Mouse (Mus musculus): ENCODE results near the gene Tmem131l.

Gene Tmem131l

DNA sequence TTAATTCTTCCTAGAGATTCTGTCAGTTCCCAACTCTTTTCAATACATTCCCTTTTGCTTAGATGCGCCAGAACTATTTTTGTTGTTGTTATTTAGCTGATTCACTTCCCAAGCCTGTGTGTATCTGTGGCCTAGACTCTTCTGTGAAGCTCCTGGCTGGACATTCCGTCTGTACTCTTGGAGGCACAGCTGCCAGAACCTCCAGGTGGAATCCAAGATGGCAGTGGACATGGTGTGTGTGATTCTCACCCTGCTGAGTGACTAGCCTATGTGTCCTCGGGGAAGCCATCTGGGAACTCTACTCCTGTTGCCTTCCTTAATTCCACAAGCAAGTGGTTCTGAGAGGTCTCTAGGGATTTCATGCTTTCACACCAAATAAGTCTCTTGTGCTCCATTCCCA lies 63.8 kb downstream of the Tmem131l start:
- no peak for DNase-seq

DNA sequence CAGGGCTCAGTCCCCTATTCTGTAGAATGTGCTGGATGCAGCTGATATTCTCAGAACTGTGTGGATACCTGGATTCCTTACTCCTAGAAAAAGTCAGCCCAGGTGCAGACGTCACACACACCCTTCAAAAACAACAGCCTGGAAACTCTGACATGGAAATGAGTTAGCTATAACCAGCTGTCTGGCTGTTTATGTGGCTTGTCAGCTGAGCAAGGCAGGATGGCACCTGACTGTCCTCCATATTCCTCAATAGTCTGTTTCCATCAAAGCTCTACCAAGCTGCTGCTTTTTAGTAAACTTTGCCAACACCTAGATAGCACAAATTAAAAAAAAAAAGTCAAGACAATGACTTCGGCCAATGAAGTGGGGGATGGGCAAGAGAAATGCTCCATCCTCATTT lies 66.6 kb downstream of the Tmem131l start:
- DNase-seq = no peak

DNA sequence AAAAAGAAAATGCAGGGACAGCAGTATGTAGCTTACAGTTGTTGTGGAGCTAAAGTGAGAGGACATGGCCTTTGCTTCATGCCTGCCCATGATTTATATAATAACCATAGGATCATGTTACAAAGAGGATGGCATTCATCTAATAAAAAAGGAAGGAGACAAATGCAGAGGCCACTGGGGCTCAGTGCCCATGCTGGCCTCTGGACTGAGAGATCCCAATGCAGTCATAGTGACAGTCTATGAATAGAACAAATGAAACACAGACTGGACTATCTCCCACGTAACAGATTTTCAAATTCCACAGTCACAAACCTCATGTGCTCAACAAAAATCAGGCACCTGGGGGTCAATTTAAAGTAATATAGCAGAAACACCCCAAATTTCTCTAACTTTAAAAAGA lies 69.3 kb downstream of the Tmem131l start:
- DNase-seq = no peak

DNA sequence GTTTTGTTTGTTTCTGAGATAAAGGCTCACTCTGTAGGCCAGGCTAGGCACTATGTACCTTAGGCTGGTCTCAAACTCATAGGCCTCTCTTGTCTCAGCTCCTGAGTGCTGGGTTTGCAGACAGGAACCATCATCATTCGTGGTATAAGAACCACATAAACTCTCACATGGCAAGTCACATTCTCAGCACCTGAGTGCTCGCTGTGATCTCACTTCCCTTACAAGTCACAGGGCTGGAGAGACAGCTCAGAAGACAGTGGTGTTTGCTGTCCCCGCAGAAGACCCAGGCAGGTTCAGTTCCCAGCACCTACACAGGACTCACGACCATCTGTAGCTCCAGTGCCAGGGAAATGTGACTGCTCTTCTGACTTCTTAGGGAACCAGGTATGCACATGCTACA lies 70.9 kb downstream of the Tmem131l start:
- DNase-seq = no peak

DNA sequence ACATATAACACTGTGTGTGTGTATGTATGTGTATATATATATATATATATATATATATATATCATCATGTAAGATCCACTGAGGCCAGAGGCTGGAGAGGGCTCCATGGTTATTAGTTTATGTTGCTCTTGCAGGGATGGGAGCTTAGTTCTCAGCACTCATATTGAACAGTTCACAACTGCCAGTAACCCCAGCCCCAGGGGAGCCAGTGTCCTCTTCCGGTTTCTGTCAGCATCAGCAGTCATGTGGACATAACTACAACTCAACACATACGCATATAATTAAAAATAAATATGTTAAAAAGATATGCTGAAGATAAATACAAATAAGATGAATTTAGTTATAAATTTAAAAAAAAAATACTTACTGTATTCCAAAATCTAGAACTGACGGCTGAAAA lies 72.2 kb downstream of the Tmem131l start:
- no peak for DNase-seq

DNA sequence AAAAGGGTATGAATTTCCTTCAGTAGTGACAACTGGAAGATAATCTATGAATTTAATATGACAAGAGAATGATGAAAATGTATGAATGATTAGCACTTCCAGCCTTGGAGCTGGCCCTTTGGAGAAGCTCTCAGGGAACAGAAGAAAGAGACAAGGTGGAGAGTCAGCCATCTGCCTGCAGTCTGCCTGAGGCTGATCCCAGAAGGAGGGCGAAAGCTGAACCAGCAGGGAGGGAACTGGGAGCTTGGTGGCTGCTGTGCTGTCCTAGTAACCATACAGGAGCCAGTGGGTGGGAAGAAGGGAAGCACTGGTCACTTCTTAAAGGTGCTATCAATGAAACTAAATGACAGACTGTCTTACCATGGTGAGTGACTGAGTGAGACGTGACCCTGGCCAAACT lies 74.6 kb downstream of the Tmem131l start:
- no peak for DNase-seq

DNA sequence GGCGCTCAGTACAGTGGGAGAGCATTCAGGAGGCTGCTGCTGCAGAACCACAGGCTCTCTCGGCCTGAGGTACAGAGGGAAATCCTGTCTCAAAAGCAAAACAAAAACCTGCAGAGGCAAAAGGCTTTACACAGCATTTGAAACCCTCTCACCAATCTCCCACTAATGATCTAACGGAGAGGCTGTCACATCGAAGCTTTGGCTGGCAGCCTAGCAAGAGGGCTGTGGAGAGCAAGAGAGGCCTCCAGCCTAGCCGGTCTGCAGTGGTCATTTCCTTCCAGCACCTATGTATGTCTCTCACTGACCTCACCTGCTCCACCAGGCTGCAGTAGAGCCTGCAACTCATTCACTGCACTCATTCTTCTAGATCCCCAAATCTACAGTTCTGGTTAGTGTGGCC lies 76.3 kb downstream of the Tmem131l start:
- DNase-seq = no peak

DNA sequence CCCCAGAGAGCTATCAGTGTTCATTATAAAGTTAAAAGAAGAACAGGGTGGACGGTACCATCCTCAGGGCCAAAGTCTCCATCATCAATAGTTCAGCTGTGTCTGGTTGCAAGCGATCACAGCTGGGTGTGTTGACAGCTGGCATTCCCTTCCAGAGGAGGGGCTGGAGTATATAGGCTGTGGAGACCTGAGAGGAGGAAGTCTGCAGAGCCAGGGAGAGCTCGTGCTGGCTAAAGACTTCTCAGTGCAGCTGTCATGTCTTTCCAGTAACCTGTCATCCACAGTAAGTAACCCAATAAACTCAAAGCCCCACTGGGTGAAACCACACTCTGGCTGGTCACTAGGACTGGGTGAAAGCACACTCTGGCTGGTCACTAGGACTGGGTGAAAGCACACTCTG lies 77.4 kb downstream of the Tmem131l start:
- no peak for DNase-seq

DNA sequence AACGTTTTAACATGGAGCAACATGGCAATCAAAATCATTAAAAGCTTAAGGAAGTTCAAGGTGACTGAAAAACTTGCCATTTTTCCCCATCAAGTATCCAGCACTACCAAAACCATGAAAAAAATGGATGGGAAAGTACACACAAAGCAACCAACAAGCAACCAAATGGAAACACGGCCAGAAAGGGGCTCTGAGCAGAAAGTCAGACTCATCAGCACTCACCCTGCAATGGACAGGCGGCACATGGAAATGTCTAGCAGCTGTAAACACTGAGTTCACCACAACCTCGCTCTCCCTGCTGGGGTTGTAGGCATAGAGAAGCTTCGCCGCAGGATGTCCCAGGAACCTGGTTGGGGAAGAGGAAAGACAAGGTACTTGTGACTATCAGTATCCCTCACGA lies 77.9 kb downstream of the Tmem131l start:
- no peak for DNase-seq

DNA sequence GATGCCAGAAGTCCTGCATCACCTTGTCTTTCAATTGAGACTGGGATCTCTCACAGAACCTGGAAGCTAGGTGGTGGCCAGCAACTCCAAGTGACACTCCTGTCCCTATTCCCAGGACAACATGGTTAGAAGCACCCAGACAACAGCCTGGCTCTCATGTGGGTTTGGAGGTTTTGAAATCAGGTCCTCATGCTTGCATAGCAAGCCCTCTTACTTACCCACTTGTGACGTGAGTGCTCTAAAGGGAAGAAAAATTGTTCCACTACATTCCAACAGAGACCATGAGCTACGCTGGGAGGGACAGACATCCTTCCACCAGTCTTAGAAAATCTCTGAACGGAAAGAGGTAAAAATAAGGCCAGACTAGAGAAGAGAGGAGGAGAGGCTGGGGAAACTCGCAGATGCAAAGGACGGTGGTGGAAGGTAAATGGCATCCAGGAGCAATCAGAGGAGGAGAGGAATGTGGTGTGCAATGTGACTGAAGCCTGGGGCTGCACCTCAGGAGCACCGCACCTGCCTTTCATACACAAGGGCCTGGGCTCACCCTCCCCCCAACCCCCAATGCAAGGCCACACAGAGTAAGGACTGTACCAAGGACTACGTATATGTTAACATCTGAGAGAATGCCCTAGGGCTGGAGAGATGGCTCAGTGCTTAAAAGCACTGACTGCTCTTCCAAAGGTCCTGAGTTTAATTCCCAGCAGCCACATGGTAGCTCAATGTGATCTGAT lies 80.9 kb downstream of the Tmem131l start:
- no peak for DNase-seq

DNA sequence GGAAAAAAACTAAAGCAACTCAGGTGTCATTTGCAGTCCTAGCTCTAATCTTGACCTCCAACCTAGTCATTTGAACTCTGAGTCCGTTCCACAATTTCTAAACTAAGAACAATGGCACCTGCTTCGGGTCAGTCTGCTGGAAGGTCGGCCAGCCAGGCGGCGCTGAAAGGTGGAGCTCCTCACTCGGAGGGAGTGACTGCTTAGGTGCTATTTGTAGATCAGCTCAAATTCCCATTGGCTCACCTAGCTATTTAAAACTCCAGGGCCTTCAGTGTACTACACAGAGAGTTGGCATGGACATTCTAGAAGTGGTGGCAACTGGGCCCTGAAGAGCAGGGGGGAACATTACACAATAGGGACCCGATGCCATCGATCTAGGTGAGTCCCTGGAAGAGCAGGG lies 86.1 kb downstream of the Tmem131l start:
- DNase-seq = no peak

DNA sequence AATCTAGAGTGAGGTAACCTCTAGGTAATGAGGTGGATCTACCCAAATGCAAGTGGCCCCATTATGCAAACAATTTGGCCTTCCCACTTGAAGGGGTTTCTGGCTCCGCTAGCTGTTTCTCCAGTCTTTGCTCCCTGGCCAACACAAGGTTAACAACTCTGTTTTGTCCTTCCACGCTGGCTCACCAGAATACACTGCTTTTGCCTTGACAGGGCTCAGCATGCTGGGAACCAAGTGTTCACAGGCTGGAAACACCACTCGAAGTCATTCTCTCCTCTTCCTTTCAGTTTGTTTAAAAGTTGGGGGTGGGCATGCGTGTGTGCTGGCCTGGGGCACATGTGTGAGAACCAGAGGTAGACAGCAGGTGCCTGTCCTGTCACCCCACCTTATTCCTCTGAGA lies 91.2 kb downstream of the Tmem131l start:
- no peak for DNase-seq

DNA sequence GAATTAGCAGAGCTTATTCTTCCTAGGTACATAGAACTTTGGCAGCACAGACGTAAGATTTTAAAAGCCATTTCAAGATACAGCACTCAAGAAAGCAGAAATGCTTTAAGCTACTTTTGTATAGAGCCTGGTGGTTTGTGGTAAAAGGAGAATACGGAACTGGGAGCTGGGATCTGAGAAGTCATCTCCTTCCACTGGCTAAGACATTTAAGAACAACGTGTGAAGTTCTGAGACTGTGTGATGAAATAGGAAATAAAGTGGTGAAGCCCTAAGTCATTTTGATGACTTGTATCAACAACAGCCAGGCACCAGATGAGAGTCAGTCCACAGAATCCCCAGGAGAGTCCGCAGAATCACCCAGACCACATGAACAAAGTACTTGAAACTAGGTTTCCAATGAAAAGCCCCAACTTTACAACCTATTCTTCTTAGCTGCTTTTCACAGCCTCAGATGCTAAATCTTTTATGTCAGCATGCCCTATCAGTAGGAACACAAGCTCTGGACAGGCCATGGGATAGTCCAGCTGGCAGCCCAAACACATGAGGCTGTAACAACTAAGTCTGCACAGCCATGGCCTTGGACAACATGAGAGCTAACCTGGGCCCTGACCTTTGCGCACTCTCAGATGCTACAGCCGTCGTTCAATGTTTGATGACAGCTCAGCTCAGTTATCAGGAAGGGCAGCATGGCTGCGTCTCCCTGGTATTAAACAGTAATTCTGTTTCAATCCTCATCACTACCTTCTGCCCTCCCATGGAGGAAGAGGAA lies 92.3 kb downstream of the Tmem131l start:
- no peak for DNase-seq

DNA sequence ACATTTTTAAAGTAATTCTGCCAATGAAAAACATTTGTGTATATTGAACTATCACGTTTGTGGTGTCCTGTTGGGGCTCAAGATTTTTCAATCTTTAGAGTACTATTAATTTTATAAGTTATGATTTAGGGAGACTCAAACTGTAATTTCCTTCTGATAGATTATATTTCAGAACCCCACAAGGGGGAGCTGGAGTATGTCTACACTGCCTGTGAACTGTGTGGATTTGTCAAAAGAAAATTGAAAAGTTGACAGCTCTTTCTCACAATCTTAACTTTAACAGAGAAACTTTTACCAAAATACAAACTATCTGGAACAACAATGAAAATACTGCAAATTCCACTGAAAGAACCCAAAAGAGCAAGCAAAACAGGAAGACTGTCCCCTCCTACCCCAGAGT lies 93.1 kb downstream of the Tmem131l start:
- DNase-seq = peak; percentile 13

DNA sequence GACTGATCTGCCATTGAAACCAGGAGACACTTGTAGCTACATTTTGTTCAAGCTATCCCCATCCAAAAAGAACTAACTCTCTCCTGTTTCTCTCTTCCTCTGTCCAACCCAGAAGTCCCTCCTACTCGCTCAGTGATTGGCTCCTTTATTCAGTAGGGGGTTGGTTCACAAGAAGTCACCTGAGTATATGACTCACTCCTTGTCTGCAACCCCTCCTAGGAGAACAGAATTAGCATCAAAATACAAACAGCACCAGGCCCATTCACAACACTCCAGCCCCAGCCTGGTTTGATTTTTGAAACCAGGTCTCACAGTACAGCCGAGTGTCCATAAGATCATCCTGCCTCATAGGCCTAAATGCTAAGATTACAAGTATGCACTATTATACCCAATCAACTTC lies 96.3 kb downstream of the Tmem131l start:
- DNase-seq = no peak

DNA sequence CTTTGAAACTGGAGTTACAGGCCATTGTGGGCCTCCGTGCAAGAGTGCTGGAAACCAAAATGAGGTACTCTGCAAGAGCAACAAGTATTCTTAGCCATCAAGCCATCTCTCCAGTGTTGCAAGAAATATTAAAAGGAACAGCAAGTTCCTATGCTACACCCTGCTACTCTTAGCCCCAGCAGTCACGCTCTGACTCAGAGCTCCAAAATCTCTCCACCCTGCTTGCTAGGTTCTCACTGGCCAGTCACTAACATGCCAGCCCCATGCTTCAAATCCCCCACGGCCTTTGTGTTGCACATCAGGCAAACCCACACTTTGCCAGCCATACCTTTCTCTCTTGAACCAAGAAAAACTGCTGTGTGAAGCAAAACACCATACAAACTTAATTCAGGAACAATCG lies 96.8 kb downstream of the Tmem131l start:
- DNase-seq = no peak

DNA sequence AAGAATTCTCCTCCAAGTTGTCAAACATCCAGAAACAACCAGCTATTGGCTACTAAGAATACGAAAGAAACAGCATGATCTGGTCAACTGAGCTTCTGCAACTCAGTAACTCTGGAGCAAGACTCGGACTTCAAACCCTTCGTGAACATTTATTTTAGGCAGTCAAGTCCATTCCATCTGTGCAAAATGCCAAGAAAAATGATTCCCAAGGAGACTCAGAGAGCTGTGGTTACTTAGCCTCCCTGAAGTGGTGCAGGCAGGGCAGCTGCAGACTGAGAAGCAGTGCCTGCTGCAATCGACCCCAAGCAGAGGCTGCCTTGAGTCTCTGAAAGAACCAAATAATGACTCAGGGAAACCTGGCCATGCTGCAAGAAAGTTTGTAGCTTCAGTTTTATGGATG lies 98.1 kb downstream of the Tmem131l start:
- no peak for DNase-seq

DNA sequence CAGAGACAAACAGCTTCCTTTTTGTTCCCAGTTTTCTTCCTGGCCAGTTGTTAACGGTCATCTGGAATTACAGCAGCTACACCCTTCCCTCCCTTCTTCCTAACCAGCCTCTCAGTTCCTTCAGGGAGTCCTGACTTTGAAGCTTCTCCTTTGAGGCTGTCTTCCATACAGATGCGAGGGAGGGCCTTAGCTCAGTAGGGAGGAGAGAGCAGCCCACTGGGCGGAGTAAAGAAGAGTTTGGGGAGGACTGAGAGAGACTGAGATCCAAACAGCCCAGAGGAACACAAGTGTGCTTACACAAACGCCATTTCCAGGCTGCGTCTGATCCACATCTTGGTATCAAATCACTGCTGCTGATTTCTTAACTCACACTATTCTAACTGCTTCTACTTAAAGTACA lies 101.1 kb downstream of the Tmem131l start:
- DNase-seq = peak; percentile 6

DNA sequence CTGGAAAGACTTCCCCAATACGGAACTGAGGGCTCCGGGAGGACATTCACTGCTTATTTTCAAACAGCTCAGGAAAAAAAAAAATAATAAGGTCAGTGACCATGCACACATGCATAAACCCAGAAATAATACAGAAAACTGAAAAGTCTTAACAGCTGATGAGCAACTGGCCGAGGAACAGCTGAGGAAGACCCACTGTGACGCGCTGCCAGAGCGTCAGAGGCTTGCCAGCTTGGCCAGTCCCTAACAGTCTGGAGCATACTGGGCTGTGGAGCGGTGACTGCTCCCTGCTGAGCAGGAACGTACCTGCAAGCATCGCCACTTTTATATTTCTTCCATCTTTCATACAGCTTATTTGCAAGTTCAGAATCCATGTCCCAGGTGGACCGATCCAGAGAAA lies 105.5 kb downstream of the Tmem131l start:
- no peak for DNase-seq

DNA sequence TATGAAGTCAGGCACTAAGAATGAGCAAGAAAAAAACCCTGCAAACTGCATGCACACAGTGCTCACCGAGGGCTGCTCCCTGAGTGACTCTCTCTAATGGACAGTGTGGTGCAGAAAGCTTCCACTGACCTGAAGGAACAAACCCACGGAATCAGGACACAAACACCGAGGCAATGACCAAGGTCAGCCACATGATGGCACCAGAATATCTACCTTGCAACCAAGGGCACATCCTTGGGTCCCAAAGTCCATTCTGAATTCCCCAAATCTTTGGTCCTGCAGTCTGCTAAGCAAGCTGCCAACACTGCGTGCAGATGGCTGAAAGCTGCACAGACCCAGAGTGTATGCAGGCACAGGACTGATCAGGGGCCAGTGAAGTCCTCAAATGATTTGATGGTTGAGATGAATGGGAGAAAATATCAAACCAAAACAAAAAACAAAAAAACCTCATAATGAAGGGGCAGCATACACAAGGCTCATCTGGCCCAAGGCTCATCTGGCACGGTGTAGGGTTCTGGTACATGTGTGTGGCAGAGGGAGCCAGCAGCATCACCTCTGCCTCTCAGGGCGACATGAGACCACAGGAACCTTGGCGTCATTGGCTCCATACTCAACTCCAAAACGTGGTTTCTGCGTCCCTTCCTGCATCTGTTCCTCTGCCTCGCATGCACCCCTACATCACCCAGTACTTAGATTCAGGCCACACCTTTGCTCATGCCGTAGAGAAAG lies 124.0 kb downstream of the Tmem131l start:
- peak; percentile 60 for DNase-seq

DNA sequence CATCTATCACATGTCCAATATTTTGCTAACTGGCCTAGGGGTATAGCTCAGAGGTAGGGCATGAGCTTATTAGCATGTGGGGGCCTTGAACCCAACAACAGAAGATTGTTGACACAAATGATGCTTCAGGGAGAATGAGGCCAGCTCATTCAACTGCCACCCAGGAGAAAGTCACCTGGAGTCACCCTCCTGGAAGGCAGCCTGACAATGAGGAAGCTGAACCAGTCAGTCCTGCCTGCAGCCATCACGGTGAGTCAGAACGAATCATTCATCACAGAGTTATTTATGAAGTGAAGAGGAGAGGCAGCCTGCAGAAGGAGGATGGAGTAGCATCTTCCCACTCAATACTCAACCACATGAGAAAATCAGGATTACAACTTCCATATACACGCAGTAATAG lies 124.9 kb downstream of the Tmem131l start:
- DNase-seq = no peak

DNA sequence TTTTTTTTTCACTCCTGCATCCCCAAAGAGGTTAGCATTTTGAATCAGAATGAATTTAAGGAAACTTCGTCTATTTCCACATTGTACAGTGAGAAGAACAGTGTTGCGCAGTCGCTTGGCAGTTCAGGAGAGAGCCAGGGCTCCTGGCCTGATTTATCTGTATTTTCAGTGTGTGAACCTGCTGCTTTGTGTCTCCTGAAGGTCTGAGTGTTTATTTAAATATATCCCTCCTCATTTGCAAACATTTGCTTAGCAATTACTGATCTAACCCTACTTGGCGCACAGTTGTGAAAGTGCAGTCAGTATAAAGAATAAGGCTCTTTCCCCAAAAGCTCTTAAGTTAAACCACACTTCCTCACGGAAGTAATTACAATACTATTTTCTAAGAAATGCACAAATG lies 129.3 kb downstream of the Tmem131l start:
- DNase-seq = no peak

DNA sequence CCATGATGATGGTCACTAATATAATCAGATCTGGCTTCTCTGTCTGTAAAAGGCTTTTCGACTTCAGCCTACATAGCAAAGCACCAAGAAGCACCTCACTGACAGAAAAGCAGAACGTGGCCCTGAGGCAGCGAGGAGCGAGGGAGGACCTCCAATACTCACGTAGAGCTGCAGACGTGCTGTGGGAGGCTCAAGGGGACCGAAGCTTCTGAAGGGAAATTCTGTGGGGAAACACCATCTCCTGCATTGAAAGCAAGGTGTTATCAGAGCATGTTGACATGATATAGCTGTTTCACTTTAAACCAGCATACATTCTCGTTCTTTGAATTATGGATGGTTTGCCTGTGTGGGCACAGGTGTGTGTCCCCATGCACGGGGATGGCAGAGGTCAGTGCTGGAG lies 133.8 kb downstream of the Tmem131l start:
- DNase-seq = no peak

DNA sequence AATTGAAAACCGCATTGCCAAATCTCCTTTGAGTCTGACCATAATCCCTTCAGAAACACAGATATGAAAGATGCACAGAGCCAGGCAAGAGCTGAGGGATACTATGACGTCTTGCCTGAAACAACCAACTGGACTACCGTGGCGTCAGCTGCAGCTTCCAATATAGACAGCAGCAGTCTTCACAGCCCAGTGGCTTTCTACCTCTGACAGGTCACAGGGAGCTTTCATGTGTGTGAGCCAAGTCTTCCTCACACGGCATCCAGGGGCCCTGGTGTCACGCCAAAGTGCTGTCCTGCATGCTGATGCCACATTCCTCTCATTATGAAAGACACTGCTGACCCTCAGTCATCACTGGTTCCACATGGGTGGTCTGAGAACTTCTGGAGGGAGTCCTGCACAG lies 134.8 kb downstream of the Tmem131l start:
- no peak for DNase-seq
